Mouse (Mus musculus) E14TG2a.4 (cell line): ENCODE results near the gene Cdc73.
A peak's percentile ranks its signal among the peaks of the same experiment; 100 is the strongest.

ENCODE experiments used
- H3K27me3 ChIP-seq: 2 replicates; pipeline ENCODE4 v1.6.1; 2014; ENCODE audit warnings: low read length, control low read depth; ENCODE audit not compliant: insufficient read depth
- H3K36me3 ChIP-seq: 2 replicates; pipeline ENCODE4 v1.6.1; 2014; ENCODE audit warnings: low read length, control low read depth; ENCODE audit not compliant: insufficient read depth
- H3K4me1 ChIP-seq: replicated peaks from 2 replicates; pipeline ENCODE4 v1.6.1; 2014; ENCODE audit warnings: low read depth, low read length, control low read depth
- H3K4me3 ChIP-seq: replicated peaks from 2 replicates; pipeline ENCODE4 v1.5.1; 2014; ENCODE audit warnings: mild to moderate bottlenecking, low read length
- H3K9me3 ChIP-seq: 2 replicates; pipeline ENCODE4 v1.6.1; 2014; ENCODE audit warnings: low read length, control low read depth
- CTCF ChIP-seq: conservative IDR thresholded peaks from 2 replicates; pipeline ENCODE4 v1.5.1; 2014; ENCODE audit warnings: low read length
- NANOG ChIP-seq: IDR thresholded peaks from 2 replicates; pipeline ENCODE4 v1.6.1; 2014; ENCODE audit warnings: borderline replicate concordance, low read length, mixed read lengths
- POU5F1 ChIP-seq: IDR thresholded peaks from 2 replicates; pipeline ENCODE4 v1.6.1; 2014; ENCODE audit warnings: low read length, borderline replicate concordance

Gene Cdc73

GRCm38 (mm10) chr1:143650317-143650716 lies 52.4 kb downstream of the Cdc73 start:
- TF ChIP-seq CTCF (no peak), NANOG (no peak)
- Histone ChIP-seq H3K4me3 (no peak overlapping the region), H3K4me1 (no peaks in the 10 kb centered on the region), H3K9me3 (no peaks in the 10 kb centered on the region), H3K27me3 (no peaks in the 10 kb centered on the region), H3K36me3 (peaks cover 23% of the 10 kb centered on the region)

- H3K9me3 ChIP-seq = no peaks in the 10 kb centered on the region
- no peaks in the 10 kb centered on the region for H3K27me3 ChIP-seq
- no peak overlapping the region for H3K4me3 ChIP-seq
- H3K36me3 ChIP-seq = peaks cover 9% of the 10 kb centered on the region
- TF ChIP-seq CTCF (no peak), POU5F1 (no peak), NANOG (no peak)
- H3K4me1 ChIP-seq = no peaks in the 10 kb centered on the region
Observed at GRCm38 (mm10) chr1:143646219-143646618, 56.5 kb downstream of the Cdc73 start.

GRCm38 (mm10) chr1:143645386-143645785 lies 57.3 kb downstream of the Cdc73 start:
- no peak overlapping the region for H3K4me3 ChIP-seq
- TF ChIP-seq POU5F1 (no peak), CTCF (no peak), NANOG (no peak)

DNA sequence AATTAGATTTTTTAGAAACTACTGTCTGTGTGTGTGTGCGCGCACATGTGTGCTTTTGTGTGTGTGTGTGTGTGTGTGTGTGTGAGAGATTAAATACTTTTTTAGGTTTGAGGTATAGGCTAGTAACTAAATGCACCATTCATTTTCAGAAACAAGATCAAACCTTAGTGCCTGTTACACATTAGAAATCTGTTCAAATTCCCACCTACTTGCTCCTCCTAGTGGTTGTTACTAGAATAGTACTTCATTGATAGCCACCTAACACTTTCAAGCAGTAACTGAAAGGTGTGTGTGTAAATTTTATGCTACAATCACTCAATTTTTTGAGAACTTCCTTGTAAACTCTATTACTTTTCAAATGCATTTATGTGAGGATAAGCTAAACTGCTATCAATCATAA lies 58.5 kb downstream of the Cdc73 start:
- Histone ChIP-seq H3K4me3 (no peak overlapping the region), H3K36me3 (no peaks in the 10 kb centered on the region), H3K4me1 (no peaks in the 10 kb centered on the region), H3K9me3 (no peaks in the 10 kb centered on the region), H3K27me3 (no peaks in the 10 kb centered on the region)
- TF ChIP-seq NANOG (no peak), POU5F1 (no peak), CTCF (peak; percentile 74)

More at GRCm38 (mm10) chr1:143645386-143645785, 57.3 kb downstream of the Cdc73 start:
- Histone ChIP-seq H3K4me1 (no peaks in the 10 kb centered on the region), H3K9me3 (no peaks in the 10 kb centered on the region), H3K27me3 (no peaks in the 10 kb centered on the region), H3K36me3 (peaks cover 5% of the 10 kb centered on the region)

GRCm38 (mm10) chr1:143640650-143641407 lies 61.9 kb downstream of the Cdc73 start, which contains the start of gene B3galt2:
B3galt2 (plus strand) TSS chr1:143640664.
- Histone ChIP-seq H3K9me3 (no peaks in the 10 kb centered on the region), H3K4me3 (no peak within 1 kb of the TSS), H3K27me3 (no peaks in the 10 kb centered on the region), H3K36me3 (0 out of 2 replicates have a peak, but pooled peaks cover under 1% of the 10 kb centered on the region), H3K4me1 (peaks cover 8% of the 10 kb centered on the region)
- TF ChIP-seq NANOG (no peak), CTCF (no peak), POU5F1 (no peak)

GRCm38 (mm10) chr1:143632854-143633587 lies 69.7 kb downstream of the Cdc73 start:
- no peak for TF ChIP-seq POU5F1
- TF ChIP-seq CTCF = no peak
- TF ChIP-seq NANOG = no peak
- H3K36me3 ChIP-seq = peaks cover 9% of the 10 kb centered on the region; the same call in 1 of the 2 replicates
- no peaks in the 10 kb centered on the region for H3K27me3 ChIP-seq
- H3K9me3 ChIP-seq = no peaks in the 10 kb centered on the region
- H3K4me1 ChIP-seq = peaks cover 14% of the 10 kb centered on the region
- no peak overlapping the region for H3K4me3 ChIP-seq

- H3K36me3 ChIP-seq = peaks cover 9% of the 10 kb centered on the region; the same call in 1 of the 2 replicates
- H3K27me3 ChIP-seq = no peaks in the 10 kb centered on the region
- H3K9me3 ChIP-seq = no peaks in the 10 kb centered on the region
- TF ChIP-seq NANOG = no peak
- no peak for TF ChIP-seq POU5F1
- TF ChIP-seq CTCF = no peak
- H3K4me3 ChIP-seq = no peak overlapping the region
- H3K4me1 ChIP-seq = peaks cover 14% of the 10 kb centered on the region
Observed at GRCm38 (mm10) chr1:143632361-143632760, 70.3 kb downstream of the Cdc73 start.

DNA sequence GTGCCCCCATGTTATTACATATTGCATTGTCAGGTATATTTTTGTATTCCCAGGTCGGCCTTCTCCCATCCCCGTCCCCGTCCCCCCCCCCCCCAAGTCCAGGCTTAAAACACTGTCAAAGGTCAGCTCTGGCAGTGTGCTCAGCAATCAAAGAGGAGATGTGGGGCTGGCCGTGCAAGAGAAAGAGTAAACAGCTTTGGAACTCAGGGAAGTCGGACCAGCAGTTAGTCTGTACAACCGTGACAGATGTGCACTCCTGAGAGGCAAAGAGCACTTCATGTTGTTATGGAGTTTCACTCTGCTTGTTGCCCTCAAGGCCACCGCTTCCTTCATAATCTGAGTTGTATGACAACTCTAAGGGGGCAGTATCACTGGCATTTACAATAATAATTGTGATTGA lies 71.4 kb downstream of the Cdc73 start:
- H3K27me3 ChIP-seq = no peaks in the 10 kb centered on the region
- peaks cover 18% of the 10 kb centered on the region for H3K36me3 ChIP-seq
- peaks cover 7% of the 10 kb centered on the region for H3K4me1 ChIP-seq
- no peaks in the 10 kb centered on the region for H3K9me3 ChIP-seq
- no peak for TF ChIP-seq POU5F1
- TF ChIP-seq CTCF = no peak
- TF ChIP-seq NANOG = no peak
- no peak overlapping the region for H3K4me3 ChIP-seq

DNA sequence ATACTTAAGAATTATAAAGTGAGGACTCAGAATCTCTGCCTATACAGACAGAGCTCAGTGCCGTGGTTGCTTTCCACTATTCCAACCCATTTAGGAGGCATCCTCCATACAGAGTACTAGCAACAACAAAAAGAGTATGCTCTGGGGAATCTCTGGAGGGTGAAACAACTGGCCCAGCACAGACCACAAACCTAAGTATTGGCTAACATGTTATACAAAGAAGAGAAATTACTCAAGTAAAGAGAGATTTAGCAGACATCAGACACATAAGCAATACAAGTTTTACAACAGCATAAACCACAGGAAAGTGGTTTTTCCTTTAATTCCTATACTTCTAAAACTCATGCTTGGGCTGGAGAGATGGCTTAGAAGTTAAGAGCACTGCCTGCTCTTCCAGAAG lies 80.1 kb downstream of the Cdc73 start:
- H3K9me3 ChIP-seq = no peaks in the 10 kb centered on the region

More for the DNA sequence above, 80.1 kb downstream of the Cdc73 start:
- H3K4me3 ChIP-seq = no peak overlapping the region
- no peaks in the 10 kb centered on the region for H3K27me3 ChIP-seq
- TF ChIP-seq NANOG (no peak), CTCF (no peak), POU5F1 (no peak)
- H3K4me1 ChIP-seq = no peaks in the 10 kb centered on the region
- peaks cover 63% of the 10 kb centered on the region for H3K36me3 ChIP-seq
